Mouse (Mus musculus) lung, adult 2 months (tissue): ENCODE data around the gene Mapk12. TPM values are rescaled to one million over a fixed set of nuclear protein-coding genes. Genes with fewer than 3 reads are reported as not detected.

Experiments
- DNase-seq: peaks from one replicate; pipeline ENCODE4 v3.0.0; 2022
- H3K4me1 ChIP-seq: fragments of 200-500 bp; 2 replicates; pipeline ENCODE4 v1.6.1; 2011; ENCODE audit warnings: low read length; ENCODE audit not compliant: control insufficient read depth, insufficient read depth
- H3K4me3 ChIP-seq: fragments of 200-500 bp; replicated peaks from 2 replicates; pipeline ENCODE3; 2011; ENCODE audit warnings: low read depth, mild to moderate bottlenecking, control low read depth, low read length; ENCODE audit errors: extremely low read depth
- CTCF ChIP-seq: fragments of 200-500 bp; IDR thresholded peaks from 2 replicates; pipeline ENCODE4 v1.5.1; 2011; ENCODE audit warnings: mild to moderate bottlenecking, low read length, control low read depth; ENCODE audit not compliant: insufficient read depth
- POLR2A ChIP-seq: fragments of 200-500 bp; IDR thresholded peaks from 2 replicates; pipeline ENCODE4 v1.6.1; 2011; ENCODE audit warnings: low read depth, mild to moderate bottlenecking, control low read depth, low read length, borderline replicate concordance; ENCODE audit errors: extremely low read depth
- WGBS: fragments of 180-500 bp; shearing (Covaris S2); methylation state at CpG from one replicate; pipeline ENCODE4 v1.1.7; 2018; 5-methylcytosine and 5-hydroxymethylcytosine counted together
- polyA plus RNA-seq: library from polyadenylated mRNA; depleted of rRNA; stranded (reverse); fragments of >200 nt; gene quantifications from 2 replicates; pipeline ENCODE4 v1.2.3, GENCODE M21; 2012

Mapk12 gene
- polyA plus RNA-seq, 1 experiment, result 32.2 TPM

GRCm38 (mm10) chr15:89143134-89143533 is 2.6 kb upstream of the Mapk12 start:
- Histone ChIP-seq H3K4me3 (no peak overlapping the region), H3K4me1 (peaks cover 14% of the 10 kb centered on the region)
- DNase-seq, result no peak
- TF ChIP-seq POLR2A, result no peak
- no peak for TF ChIP-seq CTCF
- WGBS, result 73% methylated on average over 2 of the region's 2 CpGs

DNA sequence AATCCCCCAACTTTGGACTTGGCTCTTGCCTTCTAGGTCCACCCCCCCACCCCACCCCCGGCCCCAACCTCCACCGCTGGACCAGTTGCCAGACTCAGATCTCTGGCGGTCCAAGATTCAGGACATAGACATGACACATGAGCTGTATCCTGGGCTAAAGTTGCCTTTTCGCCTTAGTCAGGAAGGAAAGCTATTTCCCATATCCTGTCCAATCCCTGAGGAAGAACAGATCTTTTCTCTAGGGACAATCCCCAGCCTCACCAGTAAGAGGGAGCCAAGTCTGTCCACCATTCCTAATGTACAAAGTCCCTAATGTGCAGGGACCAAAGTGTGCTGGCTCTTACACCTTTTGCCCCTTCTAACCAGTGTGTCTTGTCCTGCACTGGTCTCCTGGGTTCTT is 1.4 kb upstream of the Mapk12 start:
- Histone ChIP-seq H3K4me1 (peaks cover 14% of the 10 kb centered on the region), H3K4me3 (no peak overlapping the region)
- TF ChIP-seq CTCF, result no peak
- no peak for TF ChIP-seq POLR2A
- 38% methylated on average over 4 of the region's 4 CpGs for WGBS
- no peak for DNase-seq

GRCm38 (mm10) chr15:89141443-89141842 is 940 bp upstream of the Mapk12 start:
- 24% methylated on average over 5 of the region's 5 CpGs for WGBS
- peaks cover 14% of the 10 kb centered on the region for H3K4me1 ChIP-seq
- H3K4me3 ChIP-seq, result no peak overlapping the region
- no peak for DNase-seq
- TF ChIP-seq POLR2A (no peak), CTCF (no peak)

- TF ChIP-seq POLR2A (peak; percentile 69; the same call in 1 of the 2 replicates), CTCF (no peak)
- Histone ChIP-seq H3K4me1 (peaks cover 14% of the 10 kb centered on the region), H3K4me3 (peak overlapping the region; percentile 88)
- WGBS, result under 1% methylated on average over 53 of the region's 53 CpGs
- peak; percentile 62 for DNase-seq
Observed at GRCm38 (mm10) chr15:89140048-89140658, 350 bp downstream of the Mapk12 start.

GRCm38 (mm10) chr15:89138531-89138930 is 2.0 kb downstream of the Mapk12 start:
- TF ChIP-seq POLR2A (no peak), CTCF (no peak)

DNA sequence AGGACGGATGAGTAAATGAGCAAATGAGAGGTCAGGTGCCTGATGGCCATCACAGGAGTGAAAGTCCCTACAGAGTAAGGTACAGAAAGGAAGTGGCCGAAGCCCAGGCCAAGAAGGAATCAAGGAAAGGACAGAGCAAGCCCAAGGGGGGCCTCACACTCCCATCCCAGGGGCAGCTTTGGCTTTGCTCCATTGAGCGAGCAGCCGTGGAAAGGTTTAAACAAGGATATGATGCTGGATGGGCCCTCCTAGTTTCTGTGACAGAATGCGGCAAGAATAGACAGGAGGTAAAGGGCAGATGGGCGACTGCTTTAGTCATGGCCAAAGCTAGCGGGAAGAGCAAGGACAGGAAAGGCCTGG is 2.5 kb downstream of the Mapk12 start:
- no peak for DNase-seq
- 79% methylated on average over 7 of the region's 7 CpGs for WGBS
- Histone ChIP-seq H3K4me1 (peaks cover 14% of the 10 kb centered on the region), H3K4me3 (no peak overlapping the region)
- TF ChIP-seq CTCF, result no peak
- TF ChIP-seq POLR2A, result no peak

More at GRCm38 (mm10) chr15:89138531-89138930, 2.0 kb downstream of the Mapk12 start:
- WGBS, result 90% methylated on average over 6 of the region's 6 CpGs
- no peak for DNase-seq
- H3K4me1 ChIP-seq, result peaks cover 14% of the 10 kb centered on the region
- no peak overlapping the region for H3K4me3 ChIP-seq

DNA sequence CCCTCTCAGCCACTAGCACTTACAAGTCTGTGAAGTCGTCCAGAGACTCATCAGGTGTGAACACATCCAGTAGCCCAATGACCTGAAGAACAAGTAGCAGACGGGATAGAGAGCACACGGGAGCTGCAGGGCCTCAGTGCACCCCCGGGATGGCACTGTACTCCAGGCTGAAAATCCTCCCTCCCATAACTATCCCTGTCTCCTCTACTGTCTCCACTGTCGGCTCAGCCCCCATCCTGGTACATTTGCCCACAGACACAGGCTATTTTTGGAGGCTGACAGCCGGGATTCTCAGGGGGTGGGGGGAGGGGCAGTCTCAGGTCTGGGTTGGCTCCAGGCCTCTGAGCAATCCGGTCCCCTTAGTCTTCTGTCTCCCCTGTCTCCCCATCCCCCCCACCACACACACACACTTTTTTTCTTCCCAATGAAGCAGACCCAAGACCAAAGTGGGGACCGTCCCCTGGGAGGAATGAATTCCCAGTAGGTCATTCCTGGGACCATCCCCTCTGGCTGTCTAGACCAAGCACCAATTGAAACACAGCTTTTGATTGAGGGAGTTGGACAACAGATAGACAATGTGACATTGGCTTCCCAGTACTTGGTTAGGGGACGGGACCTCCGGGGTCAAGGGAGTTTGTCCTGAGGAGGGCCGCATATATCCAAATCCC is 3.0 kb downstream of the Mapk12 start:
- no peak for TF ChIP-seq POLR2A
- TF ChIP-seq CTCF, result no peak
- Histone ChIP-seq H3K4me1 (peaks cover 14% of the 10 kb centered on the region), H3K4me3 (no peak overlapping the region)
- DNase-seq, result no peak
- WGBS, result 66% methylated on average over 11 of the region's 11 CpGs

GRCm38 (mm10) chr15:89136461-89137155 is 3.9 kb downstream of the Mapk12 start:
- H3K4me3 ChIP-seq, result no peak overlapping the region
- WGBS, result 96% methylated on average over 5 of the region's 5 CpGs
- TF ChIP-seq POLR2A (no peak), CTCF (no peak)
- DNase-seq, result no peak
- peaks cover 14% of the 10 kb centered on the region for H3K4me1 ChIP-seq

DNA sequence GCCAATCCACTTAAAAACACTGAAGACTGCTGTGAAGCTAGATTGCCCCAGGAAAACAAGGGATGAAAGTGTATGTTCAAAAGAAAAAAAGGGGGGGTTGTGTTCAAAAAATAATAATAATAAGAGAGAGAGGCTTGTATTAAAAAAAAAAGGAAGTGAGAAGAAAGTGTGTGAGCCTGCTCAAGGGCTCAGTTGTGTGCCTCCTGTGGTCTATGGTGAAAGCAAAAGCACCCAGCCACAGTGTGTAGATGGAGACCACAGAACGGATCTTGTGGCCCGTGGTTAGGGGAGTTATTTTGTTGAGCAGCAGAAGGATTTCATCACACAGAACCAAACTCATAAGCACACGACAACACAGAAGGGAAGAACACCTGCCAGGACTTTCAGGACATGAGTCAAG is 9.2 kb downstream of the Mapk12 start:
- Histone ChIP-seq H3K4me1 (peaks cover 12% of the 10 kb centered on the region), H3K4me3 (no peak overlapping the region)
- DNase-seq, result no peak
- WGBS, result 65% methylated on average over 3 of the region's 3 CpGs
- TF ChIP-seq CTCF (no peak), POLR2A (no peak)

- peaks cover 12% of the 10 kb centered on the region for H3K4me1 ChIP-seq
- DNase-seq, result no peak
- TF ChIP-seq CTCF (no peak), POLR2A (no peak)
- H3K4me3 ChIP-seq, result no peak overlapping the region
Observed at GRCm38 (mm10) chr15:89130245-89130644, 10.3 kb downstream of the Mapk12 start.
